Mouse (Mus musculus) CD8-positive naive resting alpha-beta T cell, adult 57 days (primary cell): ENCODE data around the gene Miip. TPM values are rescaled to one million over a fixed set of nuclear protein-coding genes. Genes with fewer than 3 reads are reported as not detected.

Experiments
- total RNA-seq: library from RNA; stranded (reverse); gene quantifications from one replicate; pipeline ENCODE4 v1.2.4, GENCODE M21; 2023

Gene Miip
- 49.2 TPM for total RNA-seq

GRCm38 (mm10) chr4:147868450-147869031 lies at the start of gene Miip, which contains the start of gene Fv1:
TSS of gene Miip (minus strand) at chr4:147868816.
TSS of gene Fv1 (plus strand) at chr4:147868979.

GRCm38 (mm10) chr4:147904313-147905089 lies 35.9 kb upstream of the Miip start, which contains the start of gene Mfn2:
TSS of gene Mfn2 (minus strand) at chr4:147904704.

GRCm38 (mm10) chr4:147847614-147848583 lies 20.7 kb downstream of the Miip start, which contains the start of gene Zfp933:
TSS of gene Zfp933 (minus strand) at chr4:147848366.

Other genes with a start within 250 kb of the Miip start
- gene Zfp979, start 226.3 kb downstream of the Miip start, total RNA-seq: not detected
- 0.37 TPM for gene Zfp534, start 166.3 kb downstream of the Miip start, total RNA-seq
- 11.1 TPM for gene Zfp984, start 59.0 kb downstream of the Miip start, total RNA-seq
- 6.7 TPM for gene Zfp933, start 20.4 kb downstream of the Miip start, total RNA-seq
- 9.6 TPM for gene Fv1, start 163 bp upstream of the Miip start, total RNA-seq
- gene Mfn2, start 35.9 kb upstream of the Miip start, total RNA-seq: 33.2 TPM
- 5.6 TPM for gene Plod1, start 68.0 kb upstream of the Miip start, total RNA-seq
- 64.4 TPM for gene 2510039O18Rik, start 72.1 kb upstream of the Miip start, total RNA-seq
- gene Nppb, start 117.0 kb upstream of the Miip start, total RNA-seq: not detected
- not detected for gene Nppa, start 131.9 kb upstream of the Miip start, total RNA-seq
- gene Clcn6, start 170.0 kb upstream of the Miip start, total RNA-seq: 39.4 TPM
- 21.2 TPM for gene Mthfr, start 170.3 kb upstream of the Miip start, total RNA-seq
- gene Agtrap, start 219.2 kb upstream of the Miip start, total RNA-seq: 15.2 TPM